Mouse (Mus musculus): ENCODE results near the gene Fosl1.
A peak's percentile ranks its signal among the peaks of the same experiment; 100 is the strongest.

The Fosl1 gene

DNA sequence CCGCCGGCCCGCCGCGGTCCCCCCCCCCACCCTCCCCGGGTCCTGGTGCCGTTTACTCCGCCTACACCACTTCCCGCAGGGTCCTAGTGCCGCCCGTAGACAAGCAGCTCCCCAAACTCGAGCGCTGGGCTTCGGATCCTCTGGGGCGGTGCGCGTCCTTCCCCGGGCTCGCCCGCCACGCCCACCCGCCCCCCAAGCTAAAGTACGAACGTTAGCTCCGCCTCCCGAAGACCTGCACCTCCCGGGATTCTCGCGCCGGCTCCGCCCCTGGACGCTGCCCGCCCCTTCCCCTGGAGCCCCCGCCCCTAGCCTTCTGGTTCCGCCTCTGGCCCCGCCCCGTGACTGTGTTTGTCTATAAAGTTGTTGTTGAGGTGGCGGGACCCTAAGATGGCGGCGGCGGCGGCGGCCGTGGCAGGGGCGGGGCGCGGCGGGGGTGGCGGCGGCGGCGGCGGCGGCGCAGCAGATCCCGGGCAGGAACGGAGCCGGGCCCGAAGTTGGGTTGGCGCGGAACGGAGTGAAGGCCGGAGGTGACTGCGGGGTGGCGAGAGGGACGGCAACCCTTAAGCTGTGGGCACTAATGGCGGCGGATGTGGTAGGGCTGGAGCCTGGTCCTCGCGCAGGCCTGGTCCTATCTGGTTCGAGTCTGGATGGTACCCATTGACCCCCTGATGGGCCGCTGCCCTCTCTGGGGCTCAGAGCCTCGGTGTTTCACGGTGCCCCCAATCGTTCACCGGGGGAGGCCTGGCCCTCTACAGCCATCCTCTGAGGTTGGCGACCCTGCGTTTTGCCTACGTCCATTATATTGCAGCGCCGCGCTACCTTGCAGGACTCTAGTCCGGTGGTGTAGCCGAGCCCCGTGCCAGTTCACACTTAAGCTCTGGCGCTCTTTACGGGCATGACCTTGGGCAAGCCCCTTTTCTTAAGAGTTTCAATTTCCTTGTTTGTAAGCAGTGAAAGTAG is 22.3 kb upstream of the Fosl1 start, which contains the start of the genes Drap1 and AI837181:
Drap1 (minus strand) TSS at position 198 of the 960 bp plus-strand sequence.
AI837181 (plus strand) TSS at position 363 of the 960 bp plus-strand sequence.
- DNase-seq (ENCODE audit: low read depth, low spot score): peak; percentile 98

DNA sequence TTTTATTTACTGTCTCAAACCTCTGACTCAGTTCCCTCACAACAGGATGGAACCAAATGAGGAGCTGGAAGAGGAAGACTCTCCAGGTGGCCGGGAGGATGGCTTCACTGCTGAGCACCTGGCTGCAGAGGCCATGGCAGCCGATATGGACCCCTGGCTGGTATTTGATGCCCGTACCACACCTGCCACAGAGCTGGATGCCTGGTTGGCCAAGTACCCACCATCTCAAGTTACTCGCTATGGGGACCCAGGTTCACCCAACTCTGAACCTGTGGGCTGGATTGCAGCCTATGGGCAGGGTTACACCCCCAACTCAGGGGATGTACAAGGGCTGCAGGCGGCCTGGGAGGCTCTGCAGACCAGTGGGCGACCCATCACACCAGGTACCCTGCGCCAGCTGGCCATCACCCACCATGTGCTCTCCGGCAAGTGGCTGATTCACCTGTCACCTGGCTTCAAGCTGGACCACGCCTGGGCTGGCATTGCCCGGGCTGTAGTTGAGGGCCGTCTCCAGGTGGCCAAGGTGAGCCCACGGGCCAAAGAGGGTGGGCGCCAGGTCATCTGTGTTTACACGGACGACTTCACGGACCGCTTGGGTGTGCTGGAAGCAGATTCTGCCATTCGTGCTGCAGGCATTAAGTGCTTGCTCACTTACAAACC is 21.3 kb upstream of the Fosl1 start:
- no peak for DNase-seq (ENCODE audit: low read depth, low spot score)

DNA sequence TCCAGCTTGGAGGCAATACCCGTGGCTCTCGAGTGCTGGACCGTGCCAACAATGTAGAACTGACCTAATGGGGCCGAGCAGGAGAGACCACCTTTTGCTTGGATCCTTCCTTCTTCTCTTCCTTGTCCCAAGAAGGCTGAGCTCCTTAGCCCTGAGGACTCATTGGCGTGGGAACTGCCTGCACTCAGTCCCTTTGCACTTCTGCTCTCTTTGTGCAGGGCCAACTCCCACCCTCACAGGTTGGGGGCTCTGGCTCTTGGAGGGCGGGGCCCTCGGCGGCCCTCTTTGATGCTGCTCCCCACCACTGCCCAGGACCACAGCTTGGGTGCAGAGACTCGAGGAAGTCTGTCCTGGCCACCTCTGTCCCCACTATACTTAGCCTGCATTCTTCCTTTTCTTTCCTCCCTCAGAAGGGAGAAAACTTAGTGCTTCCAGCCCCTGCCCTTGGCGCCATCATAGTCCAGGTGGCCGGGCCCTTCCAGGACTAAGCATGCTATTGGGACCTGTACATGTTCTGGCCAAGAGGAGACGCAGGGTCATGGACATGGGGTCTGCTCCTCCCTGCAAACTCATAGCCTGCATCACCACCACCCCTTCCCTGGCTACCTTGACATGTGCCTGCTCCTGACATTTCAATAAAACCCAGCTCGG is 20.6 kb upstream of the Fosl1 start:
- no peak for DNase-seq (ENCODE audit: low read depth, low spot score)

DNA sequence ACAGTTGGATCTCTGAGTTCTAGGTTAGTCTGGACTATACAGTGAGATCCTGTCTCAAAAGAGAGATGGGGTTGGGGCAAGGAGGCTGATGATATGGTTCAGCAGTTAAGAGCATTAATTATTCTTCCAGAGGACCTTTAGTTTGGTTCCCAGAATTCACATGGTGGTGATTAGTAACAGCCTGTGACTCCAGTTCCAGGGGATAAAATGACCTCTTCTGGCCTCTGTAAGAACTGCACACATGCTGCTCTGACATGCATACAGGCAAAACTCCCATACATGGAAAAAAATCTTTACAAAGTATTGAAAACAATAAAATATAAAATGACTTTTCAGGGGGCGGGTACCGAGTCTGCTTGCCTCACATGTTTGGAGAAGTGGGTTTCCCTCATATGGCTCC is 19.3 kb upstream of the Fosl1 start:
- DNase-seq (ENCODE audit: low read depth, low spot score): peak; percentile 56

DNA sequence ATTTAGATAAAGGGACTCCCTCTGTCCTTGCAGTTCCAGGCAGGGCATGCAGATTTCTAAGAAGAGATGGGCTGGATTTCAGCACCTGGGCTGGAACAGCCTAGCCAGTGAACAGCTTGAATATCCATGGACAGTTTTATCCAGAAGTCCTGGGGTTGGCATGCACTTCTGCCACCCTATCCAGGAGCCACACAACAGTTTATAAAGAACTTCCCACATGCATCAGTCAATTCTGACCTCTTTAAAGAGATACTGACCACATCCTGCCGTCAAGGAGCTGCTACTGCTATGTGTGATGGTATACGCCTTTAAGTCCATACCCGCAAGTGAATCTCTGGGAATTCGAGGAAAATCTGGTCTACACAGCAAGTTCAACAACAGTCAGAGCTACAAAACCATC is 18.1 kb upstream of the Fosl1 start:
- no peak for DNase-seq (ENCODE audit: low read depth, low spot score)

DNA sequence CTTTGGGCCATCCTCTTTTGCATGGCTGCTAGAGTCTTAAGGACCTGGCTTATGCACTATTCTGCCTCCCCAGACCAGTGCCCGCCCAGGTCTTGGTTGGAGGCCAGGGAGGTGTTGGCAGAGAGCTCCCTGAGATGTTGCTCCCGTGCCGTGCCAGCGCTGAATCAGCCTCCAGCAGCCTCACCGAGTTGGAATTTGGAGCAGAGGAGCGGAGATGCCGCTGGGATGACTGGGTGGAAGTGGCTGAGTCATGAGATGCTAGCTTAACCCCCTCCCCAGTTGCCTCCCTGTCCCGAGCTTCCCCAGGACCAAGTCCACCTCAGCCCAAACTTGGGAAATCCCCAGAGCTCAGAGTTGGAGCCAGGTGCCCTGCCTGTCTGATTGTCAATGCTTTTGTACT is 17.5 kb upstream of the Fosl1 start:
- no peak for DNase-seq (ENCODE audit: low read depth, low spot score)

DNA sequence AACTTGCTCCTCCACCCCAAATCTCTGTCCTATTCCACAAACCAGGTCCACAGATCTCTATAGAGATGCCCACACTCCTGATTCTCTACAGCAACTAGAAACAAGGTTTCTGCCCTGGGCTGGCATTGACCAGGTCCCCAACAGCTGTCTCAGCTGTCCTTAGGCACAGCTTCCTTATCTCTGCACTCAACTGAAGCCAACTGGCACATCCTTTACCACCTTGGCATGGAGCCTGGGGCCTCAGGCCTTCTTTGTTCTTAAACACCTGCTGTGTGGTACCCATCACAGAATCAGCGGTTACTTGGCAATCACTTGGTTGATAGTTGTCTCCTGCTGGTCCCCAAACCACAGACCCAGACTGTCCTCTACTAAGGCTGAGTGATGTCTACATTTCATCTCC is 16.9 kb upstream of the Fosl1 start:
- DNase-seq (ENCODE audit: low read depth, low spot score): no peak

DNA sequence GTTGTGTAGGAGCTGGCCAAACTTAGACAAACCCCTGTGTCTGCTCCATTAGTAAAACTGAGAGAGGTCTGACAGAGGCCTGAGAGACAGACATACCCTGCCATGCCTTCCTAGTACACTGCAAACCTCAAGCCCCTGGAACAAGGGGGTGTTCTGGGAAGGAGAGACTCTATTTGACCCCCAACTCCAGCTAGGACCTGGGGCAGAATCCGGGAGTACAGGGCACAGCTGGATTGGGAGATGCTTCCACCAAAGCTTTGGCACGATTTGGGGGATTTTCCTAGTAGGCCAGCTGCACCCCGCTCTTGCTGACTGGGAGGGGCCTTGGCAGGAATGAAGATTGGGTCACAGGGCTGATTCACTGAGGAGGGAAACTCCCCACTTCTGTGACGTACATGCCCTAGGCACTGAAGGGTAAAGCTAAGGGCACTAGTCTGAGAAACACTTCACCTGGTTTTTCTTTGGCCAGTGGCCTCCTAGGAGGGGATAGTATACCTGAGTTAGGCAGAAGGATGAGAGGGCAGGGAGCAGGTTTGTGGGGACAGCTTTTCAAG is 15.4 kb upstream of the Fosl1 start:
- peak; percentile 32 for DNase-seq (ENCODE audit: low read depth, low spot score)

DNA sequence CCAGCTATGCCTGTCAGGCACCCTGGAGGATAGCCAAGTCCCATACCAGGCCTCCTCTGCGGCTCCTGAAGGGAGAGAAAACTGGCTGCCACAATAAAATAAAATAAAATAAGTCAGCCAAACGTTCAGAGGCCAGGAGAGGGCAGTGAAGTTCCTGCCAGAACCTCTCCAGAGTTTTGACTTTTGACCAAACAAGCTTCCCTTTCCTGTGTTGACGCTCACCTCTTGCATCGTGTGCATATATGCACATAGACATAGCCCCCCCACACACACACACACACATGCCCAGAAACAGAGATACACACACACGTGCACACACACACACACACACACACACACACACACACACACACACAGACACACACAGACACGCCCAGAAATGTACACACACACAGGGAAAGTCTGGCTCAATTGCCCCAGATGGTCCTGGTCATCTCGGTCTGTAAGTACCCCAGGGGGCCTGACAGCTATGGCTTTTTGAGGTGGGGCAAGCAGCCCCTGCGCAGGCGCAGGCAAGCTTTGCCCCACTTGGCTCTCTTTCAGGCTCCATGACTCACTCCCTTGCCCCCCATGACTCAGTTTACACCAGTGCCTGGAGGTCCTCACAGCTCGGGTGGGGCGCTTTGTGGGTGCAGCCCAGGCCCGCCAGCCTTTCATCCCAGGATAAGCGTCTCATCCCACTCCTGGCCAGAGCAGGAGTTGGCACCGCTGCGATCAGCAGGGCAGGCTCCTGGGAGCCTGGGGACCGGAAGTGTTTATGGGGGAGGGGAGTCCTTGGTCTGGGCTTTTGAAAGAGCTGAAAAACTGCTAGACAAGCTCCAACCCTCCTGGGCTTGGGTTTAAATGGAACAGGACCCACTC is 14.1 kb upstream of the Fosl1 start:
- peak; percentile 73 for DNase-seq (ENCODE audit: low read depth, low spot score)

DNA sequence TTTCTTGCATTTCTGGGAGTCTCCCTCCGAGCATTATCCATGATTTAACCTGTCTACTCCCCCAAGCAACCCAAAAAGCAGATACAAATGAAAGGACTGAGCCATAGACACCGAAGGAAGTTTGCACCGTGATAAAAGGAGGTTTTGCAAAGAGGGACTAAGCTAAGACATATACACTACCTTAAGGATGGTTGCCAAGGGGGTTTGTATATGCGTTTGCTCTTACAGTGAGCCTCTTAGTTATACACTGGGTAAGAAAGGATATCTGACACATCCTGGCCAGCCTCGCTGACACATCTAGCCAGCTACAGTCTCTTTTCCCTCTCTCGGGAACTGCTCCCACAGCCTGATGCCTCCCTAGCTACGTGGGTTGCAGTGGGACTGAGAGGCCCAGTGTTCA is 13.4 kb upstream of the Fosl1 start:
- no peak for DNase-seq (ENCODE audit: low read depth, low spot score)

DNA sequence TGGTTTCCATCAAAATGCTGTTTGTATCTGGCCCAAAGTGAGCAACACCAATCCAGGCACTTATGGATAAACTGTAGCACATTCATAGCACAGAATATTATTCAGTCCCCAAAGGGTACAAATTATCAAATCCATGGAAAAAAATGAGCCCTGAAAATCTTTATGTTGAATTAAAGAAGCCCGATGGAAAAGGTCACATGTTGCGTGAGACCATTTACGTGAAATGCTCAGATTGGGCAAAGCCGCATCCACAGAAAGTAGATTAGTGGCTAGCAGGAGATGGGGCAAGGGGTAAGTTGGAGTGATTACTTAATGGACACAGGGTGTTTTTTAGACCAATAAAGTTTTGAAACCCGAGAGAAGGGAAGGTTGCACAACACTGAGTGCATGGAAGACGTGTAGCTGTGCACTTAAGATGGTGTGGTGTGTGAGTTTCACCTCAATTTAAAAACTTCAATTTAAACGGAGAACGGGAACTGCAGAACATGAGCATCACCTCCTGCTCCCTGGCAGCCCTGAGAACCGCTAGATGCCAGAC is 2.9 kb upstream of the Fosl1 start:
- DNase-seq (ENCODE audit: low read depth, low spot score): no peak

DNA sequence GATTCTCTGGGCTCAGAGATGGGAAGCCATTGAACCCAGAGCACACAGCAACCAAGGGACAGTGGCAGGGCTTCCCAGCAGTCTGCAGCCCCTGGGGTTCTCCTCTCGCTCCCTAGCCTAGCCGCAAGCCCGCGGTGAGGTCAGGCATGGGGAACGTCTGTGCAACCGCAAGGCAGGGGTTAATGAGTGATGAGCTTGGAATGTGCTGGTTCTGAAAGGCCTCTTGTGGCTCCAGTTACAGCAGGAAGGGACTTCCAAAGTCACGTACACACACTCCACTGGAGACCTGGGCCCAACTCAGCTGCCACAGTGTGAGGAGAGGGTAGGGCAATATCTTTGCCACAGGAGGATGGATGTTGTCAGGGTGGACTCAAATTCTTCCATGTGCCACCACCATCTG is 2.4 kb upstream of the Fosl1 start:
- DNase-seq (ENCODE audit: low read depth, low spot score): no peak

DNA sequence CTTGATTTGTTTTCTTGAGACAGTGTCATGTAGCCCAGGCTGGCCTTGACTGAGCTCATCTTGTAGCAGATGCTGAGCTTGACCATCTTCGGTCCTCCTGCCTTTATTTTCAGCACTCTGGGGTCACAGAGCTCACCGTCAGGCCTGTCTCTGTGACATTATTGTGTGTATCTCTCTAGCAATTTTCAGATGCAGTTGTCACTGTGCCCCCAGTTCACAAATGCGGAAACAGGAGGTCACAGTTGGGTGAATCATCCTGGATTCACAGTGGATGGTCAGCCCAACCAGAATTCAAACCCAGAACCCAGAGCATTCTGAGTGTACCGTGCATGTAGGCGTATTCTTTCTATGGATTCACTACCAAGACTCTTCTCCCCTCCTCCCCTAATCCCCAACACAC is 1.6 kb upstream of the Fosl1 start:
- no peak for DNase-seq (ENCODE audit: low read depth, low spot score)

DNA sequence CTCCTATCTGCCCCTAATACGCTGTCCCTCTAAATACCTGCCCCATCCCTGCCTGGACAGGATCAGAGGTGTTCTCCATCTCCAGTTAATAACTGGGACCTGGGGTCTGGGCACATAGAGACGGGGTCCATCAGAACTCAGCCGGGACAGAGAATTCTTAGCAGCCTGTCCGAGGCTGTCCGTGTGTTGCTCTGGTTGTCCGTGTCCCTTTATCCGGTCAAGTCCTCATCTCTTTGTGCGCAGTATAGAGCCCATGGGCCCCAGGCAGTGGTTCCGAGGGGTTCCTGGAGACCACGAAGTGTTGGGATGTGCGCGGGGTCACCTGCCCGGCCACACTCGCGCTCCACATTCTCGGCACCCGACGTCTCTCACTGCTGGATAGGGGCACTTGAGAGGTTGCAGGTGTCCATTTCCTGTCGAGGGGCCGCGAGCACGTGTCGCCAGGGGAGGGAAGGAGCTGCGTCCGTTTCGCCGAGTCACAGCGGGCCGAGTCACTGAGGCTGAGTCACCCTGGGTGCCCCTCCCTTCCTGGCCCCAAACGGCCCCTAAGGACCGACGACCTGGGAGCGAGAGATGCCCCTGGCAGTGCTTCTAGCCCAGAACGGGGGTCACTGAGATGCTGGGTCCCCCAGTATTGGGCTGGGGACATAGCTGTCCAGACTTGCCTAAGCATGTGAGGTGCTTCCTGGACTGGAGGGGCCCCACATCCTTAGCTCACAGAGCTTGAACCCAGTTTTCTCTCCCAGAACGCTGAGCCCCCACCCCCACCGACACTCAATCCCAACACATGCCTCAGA is 1.2 kb downstream of the Fosl1 start:
- DNase-seq (ENCODE audit: low read depth, low spot score): peak; percentile 53

DNA sequence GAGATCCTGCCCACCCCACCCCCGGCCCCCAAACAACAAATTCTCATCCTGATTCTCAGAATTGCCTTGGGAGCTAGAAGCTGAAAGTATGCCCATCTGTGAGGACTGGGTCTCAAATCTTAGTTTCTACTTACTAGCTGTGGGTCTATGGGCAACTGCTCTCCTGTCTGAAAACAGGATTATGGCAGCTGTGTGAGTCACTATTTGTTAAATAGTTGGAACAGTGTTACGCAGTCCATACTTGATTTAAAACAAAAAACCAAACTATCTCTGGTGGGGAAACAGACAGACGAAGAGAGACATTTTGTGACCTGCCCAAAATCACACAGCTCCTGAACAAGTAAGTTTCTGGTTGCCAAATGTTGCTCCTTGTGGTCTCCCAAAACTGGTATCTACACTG is 2.3 kb downstream of the Fosl1 start:
- no peak for DNase-seq (ENCODE audit: low read depth, low spot score)

DNA sequence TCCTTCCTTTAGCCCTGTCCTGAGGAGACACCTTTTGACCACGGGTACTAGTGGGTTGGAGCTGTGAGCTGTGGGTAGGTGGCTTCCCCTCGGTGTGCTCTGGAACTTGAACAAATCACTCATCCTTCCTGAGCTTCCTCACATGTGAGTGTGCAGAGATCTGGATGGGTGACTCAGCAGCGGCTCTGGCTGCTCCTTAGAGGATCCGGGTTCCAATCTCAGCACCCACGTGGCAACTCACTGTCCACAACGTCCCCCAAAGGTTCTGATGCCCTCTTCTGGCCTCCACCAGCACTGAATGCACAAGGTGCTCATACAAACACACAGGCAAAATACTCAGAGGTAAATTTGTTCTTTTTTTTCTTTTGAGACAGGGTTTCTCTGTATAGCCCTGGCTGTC is 4.4 kb downstream of the Fosl1 start:
- DNase-seq (ENCODE audit: low read depth, low spot score): no peak

DNA sequence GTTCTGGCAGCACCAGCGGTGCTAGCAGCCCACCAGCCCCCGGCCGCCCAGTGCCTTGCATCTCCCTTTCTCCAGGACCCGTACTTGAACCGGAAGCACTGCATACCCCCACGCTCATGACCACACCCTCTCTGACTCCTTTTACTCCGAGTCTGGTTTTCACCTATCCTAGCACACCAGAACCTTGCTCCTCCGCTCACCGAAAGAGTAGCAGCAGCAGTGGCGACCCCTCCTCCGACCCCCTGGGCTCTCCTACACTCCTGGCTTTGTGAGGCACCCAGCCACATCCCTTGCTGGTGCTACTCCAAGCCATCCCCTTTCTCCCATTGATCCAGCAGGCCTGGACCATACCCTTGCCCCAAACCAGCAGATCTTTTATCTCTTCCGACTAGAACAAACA is 7.7 kb downstream of the Fosl1 start:
- no peak for DNase-seq (ENCODE audit: low read depth, low spot score)

DNA sequence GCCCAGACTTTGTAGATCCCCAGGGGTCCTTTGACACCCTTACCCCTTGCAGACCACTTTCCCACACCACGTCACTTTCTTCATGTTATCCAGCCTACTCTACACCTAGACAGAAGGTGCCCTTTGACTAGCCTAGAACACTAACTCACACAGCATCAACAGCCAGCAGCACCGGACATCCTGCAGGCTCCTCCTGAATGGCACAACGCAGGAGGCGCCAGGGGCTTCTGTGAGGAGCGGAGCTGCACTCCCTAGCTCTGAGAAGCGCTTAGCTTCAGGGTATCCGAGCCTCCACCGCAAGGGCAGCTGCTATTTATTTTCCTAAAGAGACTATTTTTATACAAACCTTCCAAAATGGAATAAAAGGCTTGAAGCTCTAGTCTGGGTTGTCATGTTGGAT is 8.2 kb downstream of the Fosl1 start:
- DNase-seq (ENCODE audit: low read depth, low spot score): no peak

DNA sequence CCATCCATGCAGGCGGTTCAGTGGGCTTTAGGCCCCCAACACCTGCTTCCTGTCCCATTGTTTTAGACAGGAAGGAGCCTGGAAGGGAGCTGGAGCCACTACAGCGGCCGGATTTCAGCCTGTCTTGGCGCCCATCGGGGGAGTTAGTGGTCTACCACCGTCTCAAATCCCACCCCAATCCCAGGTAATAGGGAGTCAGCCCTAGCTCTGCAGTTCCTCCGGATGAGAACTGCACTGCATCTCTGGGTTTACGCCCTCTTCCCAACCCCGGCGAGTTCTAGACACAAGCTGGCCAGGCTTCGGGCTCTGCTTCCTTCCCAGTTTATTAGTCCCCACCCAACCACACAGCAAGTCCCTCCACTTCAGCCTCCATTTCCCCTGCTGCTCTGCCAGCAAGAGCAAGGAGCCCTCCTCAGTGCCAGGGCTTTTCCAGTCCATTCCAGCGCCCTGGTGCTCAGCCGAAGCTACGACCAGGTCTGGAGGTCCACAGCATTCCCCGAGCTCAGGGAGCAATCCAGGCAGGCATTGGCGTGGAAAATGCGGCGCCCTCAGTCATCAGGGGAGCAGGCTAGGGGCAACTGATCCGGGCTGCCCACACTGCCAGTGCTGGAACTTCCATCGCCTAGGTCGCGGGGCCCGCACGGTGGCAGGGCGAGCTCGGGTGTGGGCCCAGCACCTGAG is 9.0 kb downstream of the Fosl1 start:
- no peak for DNase-seq (ENCODE audit: low read depth, low spot score)

All from CD4-positive helper T cell, adult 2 months (primary cell).